Mouse (Mus musculus): ENCODE results near the gene Zgrf1.

The Zgrf1 gene

DNA sequence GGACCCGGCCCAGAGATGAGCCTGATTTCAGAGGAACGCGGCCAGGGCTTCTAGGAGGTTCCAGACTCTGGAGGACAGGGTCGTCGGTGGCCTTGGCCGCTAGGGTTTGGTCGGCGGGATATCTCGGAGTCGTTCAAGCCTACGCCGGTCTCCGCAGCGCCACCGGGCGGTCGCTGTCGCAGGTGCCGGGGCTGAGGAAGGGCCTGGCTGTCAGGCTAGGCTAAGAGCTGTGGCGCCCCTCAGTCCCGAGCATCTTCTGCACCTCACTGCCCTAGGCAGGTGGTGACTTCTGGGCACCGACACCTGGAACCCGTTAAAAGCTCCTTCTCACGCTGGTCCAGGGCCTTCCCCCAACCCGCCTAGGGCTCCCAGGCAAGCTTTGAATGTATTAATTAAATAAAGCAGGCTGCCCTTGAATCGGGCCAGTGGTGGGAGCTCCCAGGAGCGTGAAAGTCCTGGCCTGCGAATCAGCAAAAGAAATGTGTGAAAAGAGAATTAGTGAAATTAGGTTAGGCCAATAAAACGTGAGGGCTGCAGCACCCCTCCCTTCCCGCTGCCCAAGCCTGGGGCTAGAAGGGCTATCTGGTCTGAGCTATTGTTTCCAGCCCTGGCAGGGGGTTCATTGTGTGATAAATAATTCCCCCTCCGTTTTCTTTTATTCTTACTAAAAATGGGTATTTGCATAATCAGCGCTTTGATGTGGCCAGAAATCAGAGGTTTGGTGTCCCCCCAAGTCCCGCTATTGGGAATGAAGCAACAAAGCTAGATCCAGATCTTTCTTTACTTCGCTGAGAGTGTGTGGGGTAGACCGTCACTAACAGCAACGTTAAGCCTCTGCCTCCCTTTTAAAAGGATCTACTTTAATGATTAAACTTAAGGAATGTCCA lies 86.8 kb downstream of the Zgrf1 start:
- in situ Hi-C loops (cut with MboI): loop anchor here (25.0 kb wide), 1 partner anchor 122 kb away; no protein-coding TSS in a partner anchor

DNA sequence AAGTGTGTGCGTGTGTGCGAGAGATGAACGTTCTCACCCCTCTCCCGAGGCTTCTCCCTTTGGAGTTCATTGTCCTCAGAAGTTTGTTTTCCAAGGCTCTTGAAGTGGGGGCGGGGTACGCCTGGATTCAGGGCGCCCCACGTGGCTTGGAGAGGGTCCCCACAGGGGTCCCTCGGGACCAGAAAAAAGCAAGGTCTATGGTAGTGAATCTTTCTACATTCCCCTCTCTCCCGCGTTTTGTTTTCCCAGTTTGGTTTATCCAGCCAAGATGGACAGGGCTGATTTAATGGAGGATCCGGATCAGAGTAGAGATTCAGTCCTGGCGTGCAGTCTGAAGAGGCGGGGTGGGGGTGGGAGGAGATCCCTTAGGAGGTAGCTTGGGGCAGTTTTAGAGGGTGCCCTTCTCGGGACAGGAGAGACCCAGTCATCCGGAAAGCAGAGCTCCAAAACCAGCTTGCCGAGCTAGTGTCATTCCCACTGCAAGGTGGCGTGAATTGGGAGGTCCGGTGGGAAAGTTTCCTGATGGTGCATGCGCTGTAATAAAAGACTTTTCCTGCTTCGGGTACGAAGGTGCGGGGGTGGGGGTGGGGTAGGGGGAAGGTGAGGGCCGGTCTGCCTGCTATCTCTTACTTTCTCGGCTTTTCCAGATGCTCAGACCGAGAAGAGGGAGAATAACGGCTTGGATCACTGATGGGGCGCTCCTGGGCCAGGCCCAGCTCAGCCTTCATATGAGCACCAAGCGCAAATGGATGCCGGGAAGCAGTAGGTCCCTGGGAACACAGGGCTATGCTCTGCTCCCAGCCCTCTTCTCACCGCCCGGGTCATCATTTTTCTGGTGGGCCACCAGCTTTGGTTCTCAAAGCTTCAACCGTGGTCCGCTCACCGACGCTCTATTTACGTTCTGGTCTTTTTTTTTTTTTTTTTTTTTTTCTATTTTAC lies 87.7 kb downstream of the Zgrf1 start:
- in situ Hi-C loops (cut with MboI): loop anchor here (25.0 kb wide), 1 partner anchor 121 kb away; no protein-coding TSS in a partner anchor

DNA sequence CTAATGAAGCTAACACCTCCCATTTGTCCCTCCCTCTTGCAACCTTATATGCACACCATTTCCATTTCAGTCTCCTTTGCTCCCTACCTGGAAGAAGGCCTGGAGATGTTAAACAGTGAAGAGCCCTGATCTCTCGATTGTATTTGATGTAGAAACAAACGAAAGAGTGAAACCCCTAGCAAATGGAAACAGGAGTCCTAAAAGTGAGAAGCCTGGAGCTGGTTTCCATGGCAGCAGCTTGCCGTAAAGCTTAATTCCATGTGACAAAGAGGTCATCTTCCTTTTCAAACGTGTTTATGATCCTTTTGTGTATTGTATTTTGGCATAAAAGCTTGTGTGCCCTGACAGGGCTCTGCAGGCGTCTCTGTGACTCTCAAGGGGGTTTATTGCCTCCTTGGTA lies 88.9 kb downstream of the Zgrf1 start:
- in situ Hi-C loops (cut with MboI): loop anchor here (25.0 kb wide), 1 partner anchor 120 kb away; no protein-coding TSS in a partner anchor

DNA sequence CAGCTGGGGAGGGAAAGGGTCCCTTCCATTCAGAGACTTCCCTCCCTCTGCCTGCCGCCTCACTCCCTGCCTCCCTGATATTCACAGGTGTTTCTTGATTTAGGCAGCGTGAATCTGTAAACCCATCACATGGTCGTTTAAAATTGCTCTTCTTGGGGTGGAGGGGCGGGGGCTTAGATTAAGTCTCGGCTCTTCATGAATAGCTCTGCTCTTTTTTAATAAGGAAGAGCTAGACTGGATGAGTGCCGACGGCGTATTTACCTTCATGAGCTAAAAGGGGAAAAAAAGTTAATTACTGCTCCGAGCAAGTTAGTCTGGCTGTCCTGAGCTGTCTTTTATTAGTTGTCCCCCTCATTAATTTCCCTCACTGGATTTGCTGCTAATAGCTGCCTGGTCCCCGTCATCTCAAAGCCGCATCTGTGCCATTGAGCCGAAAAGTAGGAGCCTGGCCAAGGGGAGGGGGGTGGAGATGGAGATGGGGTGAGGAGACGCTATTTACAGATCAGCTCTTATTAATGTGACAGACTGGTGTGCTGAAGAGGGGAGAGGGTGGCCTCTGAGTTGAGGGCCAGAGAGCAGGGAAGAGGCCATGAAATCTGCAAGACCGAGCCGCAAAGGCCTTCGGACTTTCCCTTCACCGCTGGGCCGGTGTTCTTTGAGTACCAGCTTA lies 93.0 kb downstream of the Zgrf1 start:
- in situ Hi-C loops (cut with MboI): loop anchor here (25.0 kb wide), 1 partner anchor 116 kb away; no protein-coding TSS in a partner anchor

DNA sequence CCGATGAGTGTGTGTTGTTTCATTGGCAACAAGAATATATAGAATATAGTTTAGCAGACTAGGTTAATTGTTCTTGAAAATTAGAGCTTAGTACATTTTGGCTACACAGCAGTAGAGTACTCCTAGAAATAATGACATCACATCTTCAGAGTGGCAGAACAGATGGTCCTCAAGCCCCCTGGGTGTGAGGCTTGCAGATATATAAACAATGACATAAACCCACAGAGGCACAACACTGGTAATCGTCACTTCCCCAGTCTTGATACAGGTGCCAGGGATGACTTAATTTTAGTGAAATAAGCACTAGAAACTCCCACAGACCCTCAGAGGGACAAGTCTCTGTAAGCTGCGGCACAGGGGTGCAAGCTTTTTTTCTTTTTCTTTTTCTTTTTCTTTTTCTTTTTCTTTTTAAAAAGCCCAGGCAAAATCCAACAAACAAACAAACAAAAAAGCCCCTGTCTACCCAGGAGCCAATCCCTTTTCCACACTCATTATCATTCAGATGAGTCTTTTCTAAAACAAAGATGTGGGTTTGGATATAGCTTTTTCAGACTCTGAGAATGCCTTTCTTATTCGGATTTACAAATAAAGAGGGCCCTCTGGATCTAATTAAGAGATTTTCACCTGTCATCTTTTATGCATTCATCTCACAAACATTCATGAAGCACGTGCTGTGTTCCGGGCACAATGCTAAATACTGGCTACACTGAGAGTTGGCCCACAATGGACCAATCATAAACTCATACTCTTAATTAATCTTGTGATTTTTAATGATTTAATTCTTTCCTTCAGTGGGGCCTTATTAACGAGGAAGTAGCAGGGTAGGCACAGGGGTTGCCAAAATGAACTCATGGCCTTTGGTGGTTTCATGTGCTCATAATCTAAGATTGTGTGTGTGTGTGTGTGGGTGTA lies 98.7 kb downstream of the Zgrf1 start:
- in situ Hi-C loops (cut with MboI): no loop called here

DNA sequence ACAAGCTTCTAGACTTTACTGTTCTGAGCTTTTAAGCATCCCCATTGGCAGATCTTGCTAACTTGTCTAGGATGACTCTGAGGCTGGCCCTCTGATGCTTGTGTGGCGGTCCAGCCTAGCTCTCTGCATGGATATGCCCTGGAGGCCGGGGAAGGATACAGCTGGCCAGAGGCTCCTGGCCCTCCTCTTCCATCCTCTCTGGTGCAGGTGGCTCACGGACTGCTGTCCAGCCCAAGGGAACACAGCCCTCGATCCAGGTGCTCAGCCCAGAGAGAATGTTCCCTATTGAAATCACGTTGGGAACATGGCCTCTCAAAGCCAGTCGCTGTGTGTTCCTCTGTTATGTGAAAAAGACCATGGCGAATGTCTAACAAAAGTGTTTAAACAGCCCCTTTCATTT lies 107.4 kb downstream of the Zgrf1 start:
- in situ Hi-C loops (cut with MboI): no loop called here

DNA sequence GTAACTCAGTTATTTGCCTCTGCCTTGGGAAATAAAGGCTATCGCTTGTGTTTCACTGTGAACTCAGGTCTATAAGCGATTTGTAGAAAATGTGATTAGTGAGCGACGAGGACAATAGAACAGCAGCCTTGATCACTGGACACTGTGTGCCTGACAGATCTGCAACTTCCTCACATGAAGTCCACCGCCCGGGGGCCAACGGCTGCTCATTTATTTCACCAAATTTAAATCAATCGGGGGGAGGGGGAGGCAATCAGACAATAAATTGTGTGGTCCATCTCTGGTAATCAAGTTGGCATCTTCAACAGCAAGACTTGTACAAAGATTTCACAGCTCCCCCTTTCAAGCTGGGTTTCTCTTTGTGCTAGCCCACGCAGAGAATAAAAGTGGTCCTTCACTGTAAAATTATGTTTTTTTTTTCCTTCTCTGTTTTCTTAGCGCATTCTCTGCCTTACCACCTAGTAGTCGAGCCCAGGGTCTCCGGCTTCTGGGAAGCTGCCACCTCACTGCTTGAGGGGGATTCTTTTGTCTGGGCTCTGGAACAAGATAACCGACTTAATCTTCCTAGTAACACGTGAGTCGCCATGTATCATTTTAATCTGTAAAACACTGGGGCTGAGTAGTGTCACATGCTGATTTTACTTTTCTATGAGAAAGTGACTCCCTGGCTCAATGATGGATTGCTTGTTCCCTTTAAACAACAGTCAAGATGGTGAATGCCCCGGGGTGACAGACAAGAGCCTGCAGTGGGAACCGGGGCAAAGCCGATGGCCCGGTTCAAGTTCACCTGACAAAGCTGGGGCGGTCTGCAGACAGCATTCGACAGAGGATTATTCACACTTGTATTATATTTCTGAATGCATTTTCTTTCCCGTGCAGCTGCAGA lies 108.6 kb downstream of the Zgrf1 start:
- in situ Hi-C loops (cut with MboI): no loop called here
